Mouse (Mus musculus) brain, embryonic 18.5 days (tissue): ENCODE results near the gene Zfp462.
"Not testable (repeated sequence)": the region's sequence is repeated elsewhere in the genome, so short reads cannot be mapped to it uniquely, and the experiment has no call there.

ENCODE experiments used
- DNase-seq: peaks from one replicate; pipeline ENCODE4 v3.0.0-alpha.2; 2012; ENCODE audit warnings: low read depth, low spot score

Zfp462 gene

DNA sequence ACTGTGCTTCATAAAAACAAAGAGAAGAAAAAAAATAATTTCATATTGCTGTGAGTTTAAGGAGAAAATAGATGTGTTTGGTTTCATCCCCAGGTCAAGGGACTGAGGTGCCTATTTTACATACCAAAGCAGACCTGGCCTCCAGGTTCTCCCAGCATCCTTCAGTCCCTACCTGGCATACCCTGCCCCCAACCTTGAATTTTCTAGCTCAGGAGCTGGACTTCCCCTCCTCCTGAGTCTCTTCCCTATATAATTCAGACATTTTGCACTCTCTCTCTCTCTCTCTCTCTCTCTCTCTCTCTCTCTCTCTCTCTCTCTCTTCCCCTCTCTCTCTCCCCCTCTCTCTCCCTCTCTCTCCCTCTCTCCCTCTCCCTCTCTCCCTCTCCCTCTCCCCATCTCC is 48.2 kb downstream of the Zfp462 start:
- DNase-seq, result not testable (repeated sequence)

DNA sequence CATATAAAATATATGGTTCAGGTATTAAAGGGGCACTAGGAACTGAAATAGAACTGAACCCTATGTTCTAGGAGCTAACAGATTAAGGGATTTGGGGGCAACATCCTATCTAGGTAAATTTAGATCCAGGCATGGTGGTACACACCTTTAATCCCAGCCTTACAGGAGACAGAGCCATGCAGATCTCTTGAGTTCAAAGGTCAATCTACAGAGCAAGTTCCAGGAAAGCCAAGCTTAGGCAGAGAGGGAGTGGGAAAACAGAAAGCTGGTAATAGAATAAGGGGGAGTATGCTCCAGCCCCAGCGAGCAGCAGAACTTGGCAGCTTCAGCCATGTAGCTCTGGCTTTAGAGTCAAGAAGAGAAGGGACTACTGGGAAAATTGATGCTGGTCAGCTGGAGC is 50.4 kb downstream of the Zfp462 start:
- no peak for DNase-seq

DNA sequence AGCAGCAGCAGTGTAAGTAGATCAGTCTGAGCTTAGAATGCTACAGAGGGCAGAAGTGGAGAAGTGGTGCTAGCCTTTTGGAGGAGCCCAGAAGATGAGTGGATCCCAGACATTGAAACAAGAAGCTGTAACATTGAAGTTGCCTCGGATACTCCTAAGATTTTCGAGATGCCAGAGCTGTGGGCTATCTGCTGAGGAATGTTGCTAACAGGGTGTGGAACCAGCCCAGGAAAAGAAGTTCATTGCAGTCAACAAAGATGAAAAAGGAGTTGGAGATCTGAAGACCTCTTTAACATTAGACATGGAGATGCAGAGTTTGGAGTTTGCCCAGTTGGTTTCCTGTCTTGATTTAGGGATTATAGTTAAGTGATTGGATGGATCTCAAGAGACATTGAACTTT is 51.2 kb downstream of the Zfp462 start:
- DNase-seq, result no peak

DNA sequence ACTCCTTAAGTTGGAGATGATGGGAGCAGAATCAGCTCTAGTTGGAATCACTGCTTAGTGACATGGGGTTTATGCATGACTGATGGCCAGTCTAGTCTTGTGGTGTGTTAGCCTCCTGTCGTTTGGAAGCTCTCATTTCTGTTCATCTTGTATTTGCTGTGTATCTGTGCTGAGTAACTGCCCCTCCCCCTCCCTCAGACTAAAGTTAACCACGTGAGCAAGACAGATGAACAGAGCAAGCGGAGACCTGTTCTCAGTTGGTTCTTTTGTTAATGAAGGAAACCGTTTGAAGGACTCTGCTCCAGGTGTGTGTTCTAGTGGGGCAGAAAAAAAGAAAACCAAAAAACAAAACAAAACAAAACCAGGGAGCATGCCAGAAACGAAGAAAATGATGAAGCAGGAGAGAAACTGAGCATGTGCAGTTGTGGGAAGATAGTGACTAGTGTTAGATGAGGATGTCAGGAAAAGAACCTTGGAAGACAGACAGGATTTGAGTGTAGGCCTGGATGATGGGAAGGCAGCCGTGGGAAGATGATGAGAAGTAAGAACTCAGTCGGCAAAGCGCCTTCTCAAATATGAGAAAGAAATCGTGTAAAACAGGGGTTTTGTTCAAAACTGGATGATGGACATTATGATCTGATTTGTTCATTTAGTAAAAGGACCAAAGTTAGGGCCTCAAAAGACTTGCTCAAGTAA is 53.4 kb downstream of the Zfp462 start:
- DNase-seq, result no peak

DNA sequence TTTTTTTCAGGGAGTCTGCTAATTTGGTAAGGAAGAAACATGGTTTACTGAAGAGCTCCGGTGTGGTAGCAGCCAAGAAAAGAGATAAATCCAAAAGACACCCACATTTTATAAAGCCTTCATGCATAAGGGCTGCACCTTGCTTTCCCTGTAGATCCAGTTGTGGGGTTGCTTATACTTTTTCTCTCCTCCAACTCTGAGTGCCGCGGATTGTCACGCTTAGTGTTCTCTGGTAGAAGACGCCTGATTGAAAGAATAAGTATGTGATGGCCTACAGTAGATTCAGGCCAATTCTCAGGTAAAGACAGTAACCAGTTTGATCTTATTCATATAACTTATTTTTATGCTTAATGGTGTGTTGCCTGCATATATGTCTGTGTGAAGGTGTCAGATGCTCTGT is 54.7 kb downstream of the Zfp462 start:
- DNase-seq, result no peak

DNA sequence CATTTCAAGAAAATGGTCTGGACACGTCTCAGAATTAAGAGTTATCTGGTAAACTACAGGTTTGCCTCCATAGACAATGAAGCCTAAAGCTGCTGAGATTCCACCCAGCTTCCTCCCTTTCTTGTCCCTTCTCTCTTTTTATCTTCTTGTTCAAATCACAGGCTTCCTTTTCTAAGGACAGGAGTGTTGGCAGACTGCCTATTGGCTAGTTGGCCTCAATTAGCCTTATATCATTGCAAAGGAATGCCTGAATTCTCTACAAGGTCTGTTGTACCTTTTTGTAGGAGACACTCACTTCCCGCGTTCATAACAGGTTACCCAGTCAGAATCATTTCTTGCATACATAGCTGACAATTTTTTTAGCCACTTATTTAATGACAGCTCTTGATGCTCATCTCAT is 56.5 kb downstream of the Zfp462 start:
- DNase-seq, result no peak

DNA sequence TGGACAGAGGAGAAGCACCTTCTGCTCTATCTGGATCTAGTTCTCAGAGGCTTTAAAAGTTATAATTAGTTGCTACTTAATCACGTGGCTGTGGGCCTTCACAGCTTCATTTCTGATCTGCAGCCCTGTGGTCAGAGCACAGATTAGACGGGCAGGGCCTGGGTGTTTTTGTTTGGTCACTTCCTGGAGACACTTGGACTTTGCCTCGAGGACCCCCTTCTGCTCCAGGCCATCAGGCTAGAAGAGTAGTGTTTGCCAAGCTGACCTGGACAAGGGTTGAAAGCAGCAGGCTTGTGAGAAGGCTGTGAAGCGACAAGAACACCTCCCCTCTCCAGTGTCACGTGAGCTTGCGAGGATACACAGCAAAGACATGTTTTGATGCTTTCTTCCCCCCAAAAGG is 58.3 kb downstream of the Zfp462 start:
- DNase-seq, result no peak

DNA sequence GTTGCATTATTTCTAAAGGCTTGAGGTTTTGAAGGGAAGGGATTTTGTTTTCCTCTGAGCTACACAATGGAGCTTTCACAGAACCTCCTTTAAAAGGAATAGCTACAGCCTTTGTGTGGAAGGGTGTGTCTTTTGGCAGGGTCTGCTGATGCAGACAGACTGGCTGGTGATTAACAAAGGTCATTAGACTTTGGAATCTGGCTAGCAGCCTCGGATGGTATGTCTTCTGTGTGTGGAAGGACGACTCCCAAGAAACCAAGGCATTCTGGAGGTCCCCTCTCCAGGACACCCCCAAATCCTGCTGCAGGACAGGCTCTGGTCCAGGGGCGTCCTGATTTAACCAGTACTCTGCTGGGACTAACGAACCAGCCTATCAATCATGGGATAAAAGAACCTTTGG is 60.2 kb downstream of the Zfp462 start:
- DNase-seq, result no peak

DNA sequence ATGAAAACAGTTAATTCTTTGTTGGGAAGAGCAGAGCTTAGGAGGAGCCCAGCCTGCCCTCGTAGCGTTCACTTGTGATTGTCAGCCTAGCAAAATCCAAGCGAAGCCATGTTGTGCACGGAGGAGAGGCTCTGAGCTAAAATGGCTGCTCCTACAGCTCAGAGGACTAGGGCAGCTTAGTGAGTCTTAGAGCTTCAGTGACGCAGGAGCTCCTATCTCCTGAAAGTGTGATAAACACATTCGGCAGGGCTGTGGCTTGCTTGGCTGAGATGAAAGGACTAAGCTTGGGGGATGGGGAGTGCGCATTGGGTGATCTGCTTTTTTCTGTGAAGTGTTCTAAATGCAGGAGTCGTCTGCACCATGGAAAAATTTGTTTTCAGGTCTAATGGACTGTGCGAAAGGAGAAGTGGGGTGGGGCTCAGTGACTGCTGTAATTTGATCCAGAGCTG is 60.7 kb downstream of the Zfp462 start:
- peak; percentile 40 for DNase-seq

DNA sequence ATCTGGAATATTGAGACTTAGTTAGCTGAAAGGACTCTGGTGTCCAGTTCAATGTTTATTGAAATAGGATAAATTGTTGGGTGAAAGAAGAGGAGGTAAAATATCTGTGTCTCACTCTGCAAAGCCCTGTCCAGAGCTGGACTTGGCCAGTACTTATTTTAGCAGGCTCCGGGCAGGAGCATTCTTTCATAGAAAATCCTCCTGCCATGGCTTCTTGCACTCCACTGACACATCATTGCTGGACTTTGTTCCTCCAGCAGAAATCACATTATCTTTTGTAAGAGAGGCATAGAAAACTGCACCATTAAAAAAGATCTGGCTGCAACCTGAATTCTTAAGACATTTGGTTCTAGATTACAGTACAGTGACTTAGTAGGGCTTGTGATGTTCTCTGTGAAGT is 61.2 kb downstream of the Zfp462 start:
- no peak for DNase-seq

DNA sequence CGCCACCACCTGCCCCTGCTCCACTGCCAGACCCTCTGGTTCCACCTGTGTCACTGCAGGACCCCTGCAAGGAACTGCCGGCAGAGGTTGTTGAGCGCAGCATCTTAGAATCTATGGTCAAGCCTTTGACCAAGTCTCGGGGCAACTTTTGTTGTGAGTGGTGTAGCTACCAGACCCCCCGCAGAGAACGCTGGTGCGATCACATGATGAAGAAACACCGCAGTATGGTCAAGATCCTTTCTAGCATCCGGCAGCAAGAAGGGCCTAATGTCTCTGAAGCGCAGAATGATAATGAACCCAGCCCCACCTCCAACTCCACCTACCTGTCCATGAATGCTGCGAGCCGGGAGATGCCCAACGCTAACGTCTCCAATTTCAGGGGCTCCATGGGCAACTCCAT is 63.8 kb downstream of the Zfp462 start:
- DNase-seq, result no peak

DNA sequence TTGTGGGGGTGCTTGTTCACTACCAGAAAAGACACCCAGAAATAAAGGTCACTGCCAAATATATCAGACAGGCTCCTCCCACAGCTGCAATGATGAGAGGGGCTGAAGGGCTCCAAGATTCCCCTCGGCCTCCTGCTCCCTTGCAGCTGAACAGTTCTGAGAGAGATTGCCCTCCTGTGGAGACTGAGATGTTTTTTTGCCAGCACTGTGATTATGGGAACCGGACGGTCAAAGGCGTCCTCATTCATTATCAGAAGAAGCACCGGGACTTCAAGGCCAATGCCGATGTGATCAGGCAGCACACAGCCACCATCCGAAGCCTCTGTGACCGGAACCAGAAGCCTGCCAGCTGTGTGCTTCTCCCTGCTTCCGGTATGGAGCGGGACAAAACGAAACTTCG is 66.5 kb downstream of the Zfp462 start:
- DNase-seq, result no peak

DNA sequence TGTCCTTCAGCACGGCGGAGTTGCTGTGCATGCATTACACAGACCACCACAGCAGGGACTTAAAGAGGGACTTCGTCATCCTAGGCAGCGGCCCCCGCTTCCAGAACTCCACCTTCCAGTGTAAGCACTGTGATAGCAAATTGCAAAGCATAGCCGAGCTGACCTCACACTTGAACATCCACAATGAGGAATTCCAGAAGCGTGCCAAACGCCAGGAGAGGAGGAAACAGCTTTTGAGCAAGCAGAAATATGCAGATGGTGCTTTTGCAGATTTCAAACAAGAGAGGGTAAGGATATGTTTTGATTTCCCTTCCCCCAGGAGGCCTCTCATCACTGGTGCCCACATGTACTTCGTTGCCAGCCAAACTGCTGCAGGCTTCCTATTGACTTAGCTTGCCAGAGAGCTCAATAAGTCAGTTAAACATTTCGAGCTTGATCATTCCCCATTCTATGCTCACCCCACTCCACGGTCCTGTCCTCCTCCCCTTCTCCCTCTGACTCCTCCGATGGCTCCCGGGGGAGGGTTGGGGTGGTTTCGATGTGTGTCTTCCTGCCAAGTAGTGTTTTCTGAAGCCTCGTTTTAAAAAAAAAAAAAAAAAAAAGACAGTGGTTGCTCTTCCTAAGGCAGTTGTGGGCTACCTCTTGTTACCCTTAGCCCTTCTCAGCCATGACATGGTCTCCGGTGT is 68.9 kb downstream of the Zfp462 start:
- no peak for DNase-seq

DNA sequence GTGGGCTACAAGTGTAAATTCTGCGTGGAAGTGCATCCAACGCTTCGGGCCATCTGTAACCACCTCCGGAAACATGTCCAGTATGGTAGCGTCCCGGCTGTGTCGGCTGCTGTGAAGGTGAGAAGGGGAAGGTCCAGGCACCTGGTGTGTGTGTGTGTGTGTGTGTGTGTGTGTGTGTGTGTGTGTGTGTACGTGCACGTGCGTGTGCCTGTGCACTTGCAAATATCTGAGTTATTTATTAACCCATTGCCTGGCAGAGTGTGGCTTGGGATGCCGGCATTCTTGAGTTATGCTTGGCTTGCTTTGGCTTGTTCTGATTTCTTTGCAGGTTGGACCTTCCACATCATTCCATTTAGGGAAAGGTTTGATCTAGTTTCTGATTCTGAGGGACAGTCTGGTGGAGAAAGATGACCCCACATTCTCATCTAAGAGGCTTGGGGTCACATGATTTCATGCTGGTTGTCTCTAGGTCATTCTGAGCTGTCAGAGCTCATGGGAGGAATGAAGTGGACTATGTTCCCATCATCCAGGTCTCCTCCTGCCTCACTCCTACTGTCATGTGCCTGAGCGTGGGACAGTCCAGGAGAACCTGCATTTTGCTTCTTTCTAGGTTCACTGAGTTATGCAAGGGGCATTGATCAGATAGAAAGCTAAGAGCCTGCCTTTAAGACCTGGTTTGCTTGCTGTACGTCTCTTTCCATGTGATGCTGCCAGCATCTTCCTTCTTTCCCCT is 70.0 kb downstream of the Zfp462 start:
- DNase-seq, result no peak

DNA sequence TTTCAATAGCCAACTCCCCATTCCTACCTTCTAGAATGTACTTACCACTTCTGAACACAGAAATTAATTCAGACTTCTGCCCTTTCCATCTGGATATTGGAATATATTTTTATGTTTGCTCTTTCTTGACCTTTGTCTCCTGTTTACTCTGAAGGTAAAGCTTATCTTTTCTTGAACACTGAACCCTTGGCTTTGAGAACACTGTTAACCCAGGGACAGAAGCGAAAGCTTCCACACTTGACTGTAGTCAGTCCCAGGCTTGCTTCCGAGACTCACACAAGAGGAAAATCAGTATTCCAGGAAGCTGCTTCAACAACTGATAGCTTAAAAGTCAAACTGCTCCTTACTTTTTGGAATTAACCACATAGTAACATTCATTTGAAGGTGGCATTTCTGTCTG is 70.7 kb downstream of the Zfp462 start:
- DNase-seq, result no peak

DNA sequence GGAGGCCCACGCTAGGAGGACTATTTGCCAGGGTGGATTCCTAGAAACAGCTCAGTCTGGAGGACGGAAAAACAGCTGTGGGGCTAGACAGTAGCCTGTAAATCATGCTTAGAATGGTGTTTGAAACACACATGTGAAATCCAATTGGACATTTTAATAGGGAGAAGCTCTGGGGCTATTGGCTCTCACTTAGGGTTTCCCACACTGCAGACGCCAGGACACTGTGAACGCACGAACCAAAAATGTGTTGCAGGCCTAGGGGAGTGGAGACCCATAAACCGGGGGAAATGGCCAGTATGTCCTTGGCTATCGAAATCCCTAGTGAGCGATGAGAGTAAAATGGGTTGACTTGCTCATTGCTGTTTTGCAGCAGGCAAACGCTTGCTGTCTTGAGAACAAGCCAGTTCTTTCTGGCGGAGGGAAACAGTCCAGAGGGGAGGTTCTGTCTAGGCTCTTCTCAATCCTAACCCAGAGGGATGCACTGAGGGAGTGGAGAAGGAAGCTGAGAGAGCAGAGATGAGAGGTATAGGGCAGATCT is 81.3 kb downstream of the Zfp462 start:
- DNase-seq, result no peak

DNA sequence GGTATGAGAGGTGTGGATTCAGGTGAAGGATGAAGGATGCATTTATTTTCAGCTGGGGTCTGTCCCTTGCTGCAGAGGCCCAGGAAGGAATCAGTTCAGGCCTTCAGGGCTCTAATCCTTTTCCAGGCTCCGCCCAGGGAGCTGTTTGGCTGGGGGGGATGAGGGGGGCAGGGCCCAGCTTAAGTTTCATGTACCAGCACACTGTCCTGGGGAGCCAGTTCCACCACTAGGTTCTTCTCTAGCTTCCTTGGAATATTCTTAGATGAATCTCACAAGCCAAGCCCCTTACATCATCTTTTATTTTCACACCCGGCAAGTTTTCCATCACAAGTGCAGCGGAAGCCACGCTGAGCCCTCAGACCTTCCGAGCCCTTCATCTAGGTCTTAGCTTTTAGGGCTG is 85.6 kb downstream of the Zfp462 start:
- no peak for DNase-seq

DNA sequence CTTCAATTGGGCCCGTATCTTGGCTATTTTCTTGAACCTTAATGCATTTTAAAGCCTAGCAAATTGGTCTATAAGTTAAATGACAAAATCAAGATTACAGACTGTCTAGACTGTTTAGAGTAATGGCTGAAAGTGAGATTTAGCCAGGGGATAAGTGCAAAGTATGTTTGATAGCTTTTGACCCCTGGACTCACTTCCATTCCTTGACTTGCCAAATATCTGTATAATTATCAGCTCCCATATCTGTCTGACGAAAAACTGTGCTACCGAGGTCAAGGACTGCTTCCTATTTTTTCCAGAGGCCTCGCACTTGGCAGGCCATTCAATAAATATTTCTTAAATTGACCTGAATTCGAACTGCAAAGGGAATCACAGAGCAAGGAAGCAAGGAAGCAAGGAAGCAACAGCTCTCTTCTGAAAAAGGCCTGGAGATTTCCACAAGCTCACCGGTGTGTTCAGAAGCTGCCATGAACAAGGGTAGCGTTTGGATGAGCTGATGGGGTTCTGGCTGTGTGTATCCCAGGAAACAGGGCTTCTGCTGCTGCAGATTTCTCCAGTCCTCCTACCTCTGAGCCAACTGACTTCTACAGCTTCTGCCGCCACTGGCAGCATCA is 87.6 kb downstream of the Zfp462 start:
- DNase-seq, result no peak

DNA sequence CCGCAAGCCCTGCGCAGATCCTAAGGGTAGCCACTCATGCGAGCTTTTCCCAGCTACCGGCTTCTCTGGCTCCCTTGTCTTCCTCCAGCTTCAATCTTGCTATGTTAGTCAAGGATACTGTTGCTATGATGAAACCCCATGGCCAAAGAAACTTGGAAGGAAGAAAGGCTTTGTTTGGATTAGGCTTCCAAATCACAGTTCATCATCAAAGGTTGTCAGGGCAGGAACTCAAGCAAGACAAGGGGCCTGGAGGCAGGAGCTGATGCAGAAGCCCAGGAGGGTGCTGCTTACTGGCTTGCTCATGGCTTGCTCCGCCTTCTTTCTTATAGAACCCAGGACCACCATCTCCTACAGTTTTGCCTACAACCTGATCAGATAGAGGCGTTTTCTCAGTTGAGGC is 88.6 kb downstream of the Zfp462 start:
- DNase-seq, result no peak

DNA sequence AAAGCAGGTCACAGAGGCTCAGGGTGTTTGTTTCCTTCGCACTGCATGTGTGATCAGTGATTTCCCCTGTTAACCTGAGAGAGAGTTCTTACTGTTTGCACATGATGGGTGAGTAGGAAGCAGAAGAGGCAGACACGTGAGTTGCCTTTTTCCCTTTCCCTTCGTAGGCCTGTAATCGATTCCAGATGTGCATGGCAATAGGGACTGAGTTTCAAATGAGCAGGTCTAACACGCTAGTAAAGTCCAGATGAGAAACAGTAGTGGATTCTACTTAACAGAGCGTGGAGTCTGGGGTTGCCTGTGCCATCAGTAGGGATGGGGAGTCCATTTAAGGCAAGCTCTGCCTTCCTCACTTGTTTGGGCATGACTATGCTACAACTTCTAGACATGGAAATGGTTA is 93.3 kb downstream of the Zfp462 start:
- no peak for DNase-seq

DNA sequence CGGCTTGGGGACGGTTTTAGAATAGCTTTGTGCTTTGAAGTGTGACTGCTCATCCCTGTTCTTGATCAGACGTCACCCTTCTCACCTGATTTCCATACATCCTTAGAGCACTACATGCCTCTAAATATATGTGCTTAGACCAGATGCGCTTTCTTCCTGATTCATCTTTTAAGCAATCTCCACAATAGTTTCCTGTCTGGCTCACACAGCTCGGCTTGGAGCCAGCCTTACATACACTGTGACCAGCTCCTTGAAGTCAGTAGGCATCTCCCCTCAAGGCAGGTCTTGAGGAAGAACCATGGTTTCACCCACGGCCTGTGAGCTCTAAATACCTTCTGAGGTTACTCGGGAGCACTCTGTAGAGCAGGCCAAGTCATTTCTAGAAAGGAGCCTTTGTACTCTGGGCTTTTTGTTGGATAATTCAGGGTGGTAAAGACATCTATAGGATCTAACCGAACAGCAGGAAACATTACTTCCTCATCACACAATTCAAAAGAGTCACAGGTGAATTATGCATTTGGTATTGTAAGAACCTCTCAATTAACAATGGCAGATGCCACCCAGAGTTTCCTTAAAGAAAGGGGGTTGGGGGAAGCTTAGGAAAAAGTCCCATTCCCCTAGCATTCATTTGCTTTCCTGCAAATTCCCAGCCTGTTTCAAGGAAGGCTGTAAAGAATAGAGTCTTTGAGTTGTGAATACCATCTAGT is 95.6 kb downstream of the Zfp462 start:
- no peak for DNase-seq
